Mouse (Mus musculus): ENCODE measurements around the gene Kif11.

DNA sequence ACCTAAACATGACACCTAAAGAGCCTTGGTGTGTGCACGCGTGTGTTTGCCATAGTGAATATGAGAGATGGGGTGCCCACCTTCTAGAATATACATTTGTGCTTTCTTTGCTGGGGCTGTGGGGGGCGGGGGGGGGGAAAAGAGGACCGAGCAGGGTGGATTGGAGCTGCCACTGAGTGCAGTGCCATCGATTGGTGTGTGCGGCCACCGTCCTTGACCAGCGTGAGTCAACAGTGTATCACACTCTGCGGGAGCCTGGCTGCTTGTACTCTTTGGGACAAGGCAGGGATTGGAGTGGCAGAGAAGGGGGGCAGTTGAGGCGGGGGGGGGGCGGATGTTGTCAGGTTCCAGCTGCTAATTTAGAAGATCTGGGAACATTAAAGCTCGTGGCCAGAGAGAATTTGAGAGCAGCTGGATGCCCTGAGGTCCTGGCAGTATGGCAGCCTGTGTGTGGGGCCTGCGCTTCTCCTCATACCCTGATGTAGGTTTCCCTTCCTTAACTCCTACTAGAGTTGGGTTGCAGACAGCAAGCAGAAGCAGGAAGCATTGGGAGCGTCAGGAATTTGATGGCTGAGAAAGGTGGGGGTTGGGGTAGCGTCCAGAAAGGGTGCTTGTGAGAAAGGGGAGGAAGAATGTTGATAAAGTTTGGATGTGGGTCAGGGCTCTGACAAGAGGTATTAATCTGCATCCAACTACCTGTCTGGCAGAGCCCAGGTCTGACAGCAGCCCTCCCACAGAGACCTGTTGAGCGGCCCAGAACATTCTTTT is 64.7 kb downstream of the Kif11 start:
- TF ChIP-seq CTCF (IDR thresholded peaks at IDR 0.05; ENCODE audit: extremely low read depth, insufficient read depth, low read length) (no peak), POLR2A (IDR thresholded peaks at IDR 0.05; ENCODE audit: extremely low read depth, insufficient read depth, low read length) (no peak)

Measured in cortical plate, adult 2 months (tissue).